Mouse (Mus musculus) myocyte (in vitro differentiated cells): ENCODE data around the gene Map3k14.

Experiments
- E2F4 ChIP-seq: IDR thresholded peaks from one replicate; pipeline ENCODE4 v1.6.1; 2011; ENCODE audit warnings: mild to moderate bottlenecking, control low read depth, moderate library complexity; ENCODE audit not compliant: insufficient read depth
- MAX ChIP-seq: IDR thresholded peaks from one replicate; pipeline ENCODE4 v1.6.1; 2011; ENCODE audit warnings: low read depth, mild to moderate bottlenecking, control low read depth
- MYOG ChIP-seq, 3 experiments: IDR thresholded peaks; one replicate each; pipeline ENCODE4 v1.6.1; 2011; ENCODE audit warnings: control low read depth in 2 of 3, low read depth in 2 of 3, mild to moderate bottlenecking in 2 of 3; ENCODE audit not compliant: insufficient read length in 2 of 3, control insufficient read depth in 1 of 3, insufficient read depth in 1 of 3
- POLR2A ChIP-seq: IDR thresholded peaks from one replicate; pipeline ENCODE4 v1.6.1; 2011; ENCODE audit warnings: low read depth, mild to moderate bottlenecking, control low read depth, moderate library complexity; ENCODE audit not compliant: insufficient read length
- POLR2AphosphoS2 ChIP-seq: IDR thresholded peaks from one replicate; pipeline ENCODE4 v1.6.1; 2011; ENCODE audit warnings: low read depth, control low read depth; ENCODE audit not compliant: insufficient read length
- SRF ChIP-seq: IDR thresholded peaks from one replicate; pipeline ENCODE4 v1.6.1; 2011; ENCODE audit warnings: low read depth; ENCODE audit not compliant: control insufficient read depth, insufficient read length
- TCF12 ChIP-seq: IDR thresholded peaks from one replicate; pipeline ENCODE4 v1.6.1; 2011; ENCODE audit warnings: mild to moderate bottlenecking, control low read depth; ENCODE audit not compliant: poor library complexity, insufficient read depth, severe bottlenecking
- TCF3 ChIP-seq: IDR thresholded peaks from one replicate; pipeline ENCODE4 v1.6.1; 2011; ENCODE audit warnings: low read depth, control low read depth; ENCODE audit not compliant: insufficient read length
- USF1 ChIP-seq: IDR thresholded peaks from one replicate; pipeline ENCODE4 v1.6.1; 2011; ENCODE audit warnings: low read depth, mild to moderate bottlenecking, control low read depth, moderate library complexity

- no peak for TF ChIP-seq POLR2A
- TF ChIP-seq USF1 = no peak
- peak in 1 of 3 experiments; percentile 61 for TF ChIP-seq MYOG (IDR thresholded peaks at IDR 0.05; ENCODE audit: control insufficient read depth in 1 of 3, insufficient read depth in 1 of 3, insufficient read length in 2 of 3, low read depth in 2 of 3)
- no peak for TF ChIP-seq MAX
- no peak for TF ChIP-seq SRF
- TF ChIP-seq E2F4 = no peak
- TF ChIP-seq TCF3 = peak; percentile 88
- TF ChIP-seq TCF12 = peak; percentile 99
- no peak for TF ChIP-seq POLR2AphosphoS2
These were observed 26.8 kb upstream of the Map3k14 start for GRCm38 (mm10) chr11:103294066-103294465.
